Mouse (Mus musculus) stomach, postnatal 0 days (tissue): Measurements from ENCODE around the gene Prkag2. TPM values are rescaled to one million over a fixed set of nuclear protein-coding genes. Genes with fewer than 3 reads are reported as not detected.

Experiments used
- ATAC-seq: fragments of 200-750 bp; cut with Nextera tagmentation; 2 replicates; pipeline ENCODE4 v1.8.0; 2017; ENCODE audit not compliant: low FRiP score, low TSS enrichment
- DNase-seq: peaks from one replicate; pipeline ENCODE4 v3.0.0-alpha.2; 2016; ENCODE audit warnings: low spot score
- H3K27ac ChIP-seq: fragments of 300-500 bp; sonication (generic); replicated peaks from 2 replicates; pipeline ENCODE4 v1.5.1; 2014; ENCODE audit warnings: mild to moderate bottlenecking, control low read depth
- H3K27me3 ChIP-seq: fragments of 300-500 bp; sonication (generic); 2 replicates; pipeline ENCODE4 v1.6.1; 2014; ENCODE audit warnings: low read length; ENCODE audit not compliant: control insufficient read depth, insufficient read depth
- H3K36me3 ChIP-seq: fragments of 300-500 bp; sonication (generic); 2 replicates; pipeline ENCODE4 v1.6.1; 2014; ENCODE audit warnings: low read length, mixed read lengths; ENCODE audit not compliant: control insufficient read depth, insufficient read depth
- H3K4me1 ChIP-seq: fragments of 300-500 bp; sonication (generic); replicated peaks from 2 replicates; pipeline ENCODE4 v1.6.1; 2014; ENCODE audit warnings: antibody characterized with exemption; ENCODE audit not compliant: control insufficient read depth, insufficient read depth
- H3K4me2 ChIP-seq: fragments of 300-500 bp; sonication (generic); replicated peaks from 2 replicates; pipeline ENCODE4 v1.6.1; 2014; ENCODE audit warnings: low read depth, mild to moderate bottlenecking, control low read depth, moderate library complexity
- H3K4me3 ChIP-seq: fragments of 300-500 bp; sonication (generic); 2 replicates; pipeline ENCODE4 v1.5.1; 2014; ENCODE audit warnings: low read depth, low read length, control low read depth
- H3K9ac ChIP-seq: fragments of 300-500 bp; sonication (generic); 2 replicates; pipeline ENCODE4 v1.6.1; 2014; ENCODE audit warnings: mild to moderate bottlenecking, low read length, control low read depth, mixed read lengths
- H3K9me3 ChIP-seq: fragments of 300-500 bp; sonication (generic); 2 replicates; pipeline ENCODE4 v1.6.1; 2016; ENCODE audit warnings: low read length; ENCODE audit not compliant: control insufficient read depth
- CTCF ChIP-seq: IDR thresholded peaks from 2 replicates; pipeline ENCODE4 v1.5.1; 2016; ENCODE audit warnings: antibody characterized with exemption, low read depth, mild to moderate bottlenecking, moderate library complexity
- EP300 ChIP-seq: optimal IDR thresholded peaks from 2 replicates; pipeline ENCODE3; 2016; ENCODE audit warnings: antibody characterized with exemption
- WGBS: fragments of 180-500 bp; shearing (Covaris S2); extraction: QIAGEN DNeasy Blood & Tissue Kit; methylation state at CpG from one replicate; pipeline ENCODE4 v1.1.7; 2014; 5-methylcytosine and 5-hydroxymethylcytosine counted together
- polyA plus RNA-seq: library from polyadenylated mRNA; unstranded; fragments of >200 nt; fragmentation: Nextera tagmentation; extraction: Ambion mirVana; gene quantifications from 2 replicates; pipeline ENCODE4 v1.2.1, GENCODE M21; 2015

Prkag2 gene
- polyA plus RNA-seq, 1 experiment from 2014 or later = 33.9 TPM

GRCm38 (mm10) chr5:24967898-24968535 is 132.4 kb downstream of the Prkag2 start:
- H3K4me1 ChIP-seq = 0 out of 2 replicates have a peak, but pooled peaks cover 4% of the 10 kb centered on the region
- H3K27me3 ChIP-seq = no peaks in the 10 kb centered on the region
- no peak overlapping the region for H3K4me2 ChIP-seq
- WGBS = 41% methylated on average over 7 of the region's 7 CpGs
- peak; percentile 48 for DNase-seq
- H3K27ac ChIP-seq = peak overlapping the region; percentile 53
- no peak for TF ChIP-seq CTCF
- TF ChIP-seq EP300 = no peak
- H3K36me3 ChIP-seq = no peaks in the 10 kb centered on the region
- H3K9ac ChIP-seq = no peak overlapping the region
- H3K4me3 ChIP-seq = no peak overlapping the region
- ATAC-seq = peak; percentile 27; the same call in 1 of the 2 replicates
- no peaks in the 10 kb centered on the region for H3K9me3 ChIP-seq

GRCm38 (mm10) chr5:24963776-24964175 is 136.7 kb downstream of the Prkag2 start:
- Histone ChIP-seq H3K27me3 (no peaks in the 10 kb centered on the region), H3K27ac (peak overlapping the region; percentile 61; the same call in 1 of the 2 replicates), H3K9ac (no peak overlapping the region), H3K9me3 (no peaks in the 10 kb centered on the region), H3K4me1 (0 out of 2 replicates have a peak, but pooled peaks cover 2% of the 10 kb centered on the region), H3K4me2 (no peak overlapping the region), H3K4me3 (no peak overlapping the region), H3K36me3 (no peaks in the 10 kb centered on the region)
- ATAC-seq (peak; percentile 90), DNase-seq (peak; percentile 91)
- TF ChIP-seq CTCF = no peak
- no peak for TF ChIP-seq EP300
- 40% methylated on average over 4 of the region's 4 CpGs for WGBS

DNA sequence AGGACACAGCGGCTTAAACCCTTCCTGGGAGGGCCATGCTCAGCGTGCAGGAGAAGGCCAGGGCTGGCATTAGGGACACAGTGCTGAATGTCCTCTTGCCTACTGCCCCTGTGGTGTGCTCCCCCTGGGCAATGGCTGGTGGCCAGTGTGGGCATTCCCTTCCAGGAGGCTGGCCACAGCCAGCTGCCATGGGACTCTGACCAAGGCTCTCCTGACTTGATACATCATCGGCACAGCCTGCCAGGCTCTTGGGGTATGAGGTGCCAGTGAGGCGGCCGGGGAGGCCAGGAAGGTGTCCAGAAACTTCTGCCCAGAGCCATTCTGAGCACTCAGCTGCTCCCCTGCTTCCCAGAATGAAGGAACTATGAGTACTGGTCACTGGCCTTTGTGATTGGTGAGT is 139.7 kb downstream of the Prkag2 start:
- WGBS = 83% methylated on average over 5 of the region's 5 CpGs
- no peaks in the 10 kb centered on the region for H3K27me3 ChIP-seq
- no peak overlapping the region for H3K27ac ChIP-seq
- no peak for TF ChIP-seq EP300
- no peak for TF ChIP-seq CTCF
- H3K9ac ChIP-seq = no peak overlapping the region
- no peaks in the 10 kb centered on the region for H3K36me3 ChIP-seq
- H3K4me3 ChIP-seq = no peak overlapping the region
- no peaks in the 10 kb centered on the region for H3K9me3 ChIP-seq
- 0 out of 2 replicates have a peak, but pooled peaks cover 2% of the 10 kb centered on the region for H3K4me1 ChIP-seq
- DNase-seq = no peak
- ATAC-seq = no peak
- no peak overlapping the region for H3K4me2 ChIP-seq

DNA sequence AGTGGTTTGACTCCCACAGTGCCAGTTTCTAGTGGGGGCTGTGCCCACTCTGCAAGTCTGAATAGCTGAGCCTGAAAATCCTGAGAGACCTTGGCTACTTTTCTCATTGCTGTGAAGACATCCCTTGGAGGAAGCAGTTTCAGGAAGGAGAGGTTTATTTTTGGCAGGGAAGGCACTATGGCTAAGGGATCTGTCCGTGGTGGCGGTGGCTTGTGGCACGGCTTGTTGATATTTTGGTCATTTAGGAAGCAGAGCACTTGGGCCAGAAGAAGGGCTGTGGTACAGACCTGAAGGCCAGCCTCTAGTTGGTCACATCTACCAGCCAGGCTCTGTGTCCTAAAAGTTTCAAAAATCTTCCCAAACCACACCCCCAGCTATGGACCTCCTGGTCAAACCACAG is 140.7 kb downstream of the Prkag2 start:
- Histone ChIP-seq H3K27me3 (no peaks in the 10 kb centered on the region), H3K36me3 (no peaks in the 10 kb centered on the region), H3K27ac (no peak overlapping the region), H3K4me3 (no peak overlapping the region), H3K4me2 (no peak overlapping the region), H3K9ac (no peak overlapping the region), H3K9me3 (no peaks in the 10 kb centered on the region), H3K4me1 (0 out of 2 replicates have a peak, but pooled peaks cover 2% of the 10 kb centered on the region)
- TF ChIP-seq EP300 (no peak), CTCF (no peak)
- ATAC-seq (no peak), DNase-seq (no peak)
- 79% methylated on average over 3 of the region's 3 CpGs for WGBS

DNA sequence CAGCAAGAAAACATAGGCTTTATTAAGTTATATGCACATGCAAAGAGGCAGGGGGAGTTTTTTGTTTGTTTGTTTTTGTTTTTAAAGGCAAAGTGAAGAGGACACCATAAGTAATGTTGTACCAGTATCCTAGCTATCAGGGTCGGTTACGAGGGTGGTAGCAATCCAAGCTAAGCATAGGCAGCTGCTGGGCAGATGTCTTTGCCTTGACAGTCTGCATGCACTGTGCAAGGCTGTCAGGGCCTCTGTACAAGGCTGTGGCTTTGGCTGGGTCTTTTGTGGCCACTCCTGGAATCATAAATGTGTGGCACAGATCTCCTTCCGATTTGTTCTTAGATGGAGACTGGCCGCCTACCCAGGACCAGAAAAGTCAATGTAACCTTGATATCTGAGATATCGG is 141.8 kb downstream of the Prkag2 start:
- Histone ChIP-seq H3K9ac (no peak overlapping the region), H3K9me3 (no peaks in the 10 kb centered on the region), H3K4me3 (no peak overlapping the region), H3K36me3 (no peaks in the 10 kb centered on the region), H3K27me3 (no peaks in the 10 kb centered on the region), H3K27ac (no peak overlapping the region), H3K4me1 (0 out of 2 replicates have a peak, but pooled peaks cover 2% of the 10 kb centered on the region), H3K4me2 (no peak overlapping the region)
- TF ChIP-seq CTCF (no peak), EP300 (no peak)
- ATAC-seq = no peak
- DNase-seq = no peak
- 86% methylated on average over 5 of the region's 5 CpGs for WGBS

DNA sequence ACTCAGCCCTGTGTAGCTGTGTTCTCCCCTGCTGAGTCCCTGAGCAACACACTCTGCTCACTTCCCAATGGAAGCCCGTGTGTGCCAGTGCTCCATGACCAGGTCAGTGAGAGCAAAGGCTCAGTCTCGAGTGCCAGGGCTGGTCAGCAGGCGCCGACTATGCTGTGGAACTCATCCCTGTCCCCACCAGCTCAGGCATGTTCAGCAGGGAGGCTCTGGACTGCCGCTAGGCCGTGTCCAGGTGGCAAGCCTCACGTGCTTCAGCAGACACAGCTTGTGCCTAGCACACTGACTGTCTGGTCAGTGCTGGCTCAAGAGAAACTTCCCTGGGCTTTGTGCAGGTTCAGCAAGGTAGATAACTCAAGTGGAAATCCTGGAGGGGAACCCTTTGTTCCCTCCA is 143.6 kb downstream of the Prkag2 start:
- Histone ChIP-seq H3K4me1 (no peaks in the 10 kb centered on the region), H3K27ac (no peak overlapping the region), H3K36me3 (no peaks in the 10 kb centered on the region), H3K27me3 (no peaks in the 10 kb centered on the region), H3K9me3 (no peaks in the 10 kb centered on the region), H3K4me2 (no peak overlapping the region), H3K4me3 (no peak overlapping the region), H3K9ac (no peak overlapping the region)
- no peak for DNase-seq
- no peak for TF ChIP-seq EP300
- no peak for TF ChIP-seq CTCF
- 90% methylated on average over 7 of the region's 7 CpGs for WGBS
- ATAC-seq = no peak
